Mouse (Mus musculus): ENCODE measurements around the gene Gatad1.
"Not testable (repeated sequence)": the region's sequence is repeated elsewhere in the genome, so short reads cannot be mapped to it uniquely, and the experiment has no call there.

Gene Gatad1

DNA sequence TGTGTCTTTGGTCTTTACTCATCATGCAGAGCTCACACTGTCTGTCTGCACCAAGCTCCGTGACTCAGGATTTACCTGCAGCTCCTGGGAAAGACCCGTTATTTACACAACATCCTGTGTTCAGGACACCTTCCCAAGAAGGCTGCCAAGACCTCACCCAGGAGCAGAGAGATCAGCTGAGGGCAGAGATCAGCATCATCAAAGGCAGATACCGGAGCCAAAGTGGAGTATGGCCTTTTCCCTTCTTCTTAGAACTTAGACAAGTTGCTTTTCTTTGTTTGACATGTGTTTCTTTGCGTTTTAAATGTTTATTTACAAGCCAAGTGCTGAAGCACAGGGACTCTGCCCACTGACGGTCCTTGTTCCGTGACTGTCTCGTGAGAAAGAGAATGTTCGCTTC is 21.7 kb downstream of the Gatad1 start:
- DNase-seq (ENCODE audit: low read depth, low spot score), result no peak

DNA sequence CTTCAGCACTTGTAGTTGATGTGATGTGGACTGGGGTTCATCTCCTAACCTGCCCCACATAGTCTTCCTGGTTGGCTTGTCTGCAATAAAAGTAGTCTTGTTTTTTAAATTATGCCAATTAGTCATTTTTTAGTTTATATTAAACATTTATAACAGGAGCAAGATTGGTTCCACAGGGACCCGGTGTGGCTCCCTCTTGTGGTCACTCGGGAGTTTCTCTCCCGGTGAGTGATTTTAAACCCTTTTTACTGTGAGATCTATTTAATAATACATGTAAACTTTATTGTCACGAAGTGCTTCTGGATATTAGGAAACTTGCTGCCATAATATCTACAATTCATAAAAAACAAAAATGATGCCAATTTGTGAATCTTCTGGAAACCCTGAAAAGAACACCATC is 23.0 kb downstream of the Gatad1 start:
- no peak for DNase-seq (ENCODE audit: low read depth, low spot score)

DNA sequence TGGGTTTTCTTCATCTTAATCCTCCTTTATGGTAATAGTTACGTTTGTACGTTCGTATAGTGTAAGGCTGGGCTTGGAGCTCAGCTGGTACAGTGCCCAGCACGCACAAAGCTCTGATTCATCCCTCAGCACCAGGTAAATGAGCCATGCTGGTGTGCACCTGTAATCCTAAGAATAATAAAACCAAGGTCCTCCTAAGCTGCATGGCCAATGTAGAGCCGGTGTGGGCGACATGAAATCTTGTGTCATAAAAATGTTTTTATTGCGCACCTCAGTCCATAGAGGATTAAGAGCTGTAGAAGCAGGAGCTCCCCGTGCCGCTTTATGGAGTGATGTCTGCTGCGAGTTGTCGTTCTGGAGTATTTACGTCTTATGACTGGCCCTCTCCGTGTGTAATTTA is 23.7 kb downstream of the Gatad1 start:
- DNase-seq (ENCODE audit: low read depth, low spot score), result no peak

DNA sequence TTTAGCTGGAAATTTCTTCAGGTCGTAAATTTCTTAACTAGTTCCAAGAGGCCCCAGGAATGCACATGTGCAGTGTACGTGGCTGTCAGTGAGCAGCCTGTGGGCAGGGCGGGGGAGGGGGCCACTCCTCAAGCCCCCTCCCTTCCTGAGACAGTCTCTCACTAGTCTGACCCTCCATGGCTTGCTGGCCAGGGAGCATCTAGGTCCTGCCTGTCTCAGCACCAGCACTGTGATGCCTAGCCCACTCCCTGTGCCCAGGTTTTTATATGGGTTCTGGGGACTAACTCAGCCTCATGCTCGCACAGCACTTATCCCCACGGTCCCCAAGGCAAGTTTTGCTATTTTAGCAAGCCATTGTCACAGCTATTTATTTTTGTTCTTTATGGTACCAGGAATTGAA is 24.7 kb downstream of the Gatad1 start:
- DNase-seq (ENCODE audit: low read depth, low spot score), result no peak

DNA sequence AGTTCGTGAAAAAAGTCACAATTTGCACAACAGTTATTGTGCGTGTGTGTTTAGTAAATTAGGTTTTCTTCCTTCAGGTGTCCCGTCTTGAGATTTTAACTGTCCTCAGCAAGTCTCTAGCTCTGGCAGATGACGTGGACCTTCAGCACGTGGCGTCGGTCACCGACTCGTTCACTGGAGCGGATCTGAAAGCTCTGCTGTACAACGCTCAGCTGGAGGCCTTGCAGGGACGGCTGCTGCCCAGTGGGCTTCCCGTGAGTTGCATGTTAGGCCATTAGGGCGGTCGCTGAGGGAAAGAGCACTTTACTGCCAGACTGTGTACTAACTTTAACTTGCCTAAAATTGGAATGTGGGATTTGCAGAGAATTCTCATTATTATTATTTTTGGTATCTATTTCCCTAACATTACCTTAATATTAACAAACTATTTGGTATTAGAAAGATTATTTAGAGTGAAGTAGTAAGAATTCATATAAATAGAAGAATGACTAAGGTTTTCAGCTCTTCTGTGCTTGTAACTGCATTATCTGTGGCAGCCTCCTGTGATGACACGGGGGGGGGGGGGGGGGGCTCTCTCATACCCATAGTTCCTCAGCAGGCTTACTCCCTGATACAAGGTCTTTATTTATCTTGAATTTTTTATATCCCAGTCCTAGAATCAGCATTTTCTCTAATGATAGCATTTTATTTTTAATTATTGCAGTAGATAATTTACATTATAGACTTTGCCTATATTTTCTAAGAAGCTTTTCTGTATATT is 25.3 kb downstream of the Gatad1 start:
- no peak for DNase-seq (ENCODE audit: low read depth, low spot score)

DNA sequence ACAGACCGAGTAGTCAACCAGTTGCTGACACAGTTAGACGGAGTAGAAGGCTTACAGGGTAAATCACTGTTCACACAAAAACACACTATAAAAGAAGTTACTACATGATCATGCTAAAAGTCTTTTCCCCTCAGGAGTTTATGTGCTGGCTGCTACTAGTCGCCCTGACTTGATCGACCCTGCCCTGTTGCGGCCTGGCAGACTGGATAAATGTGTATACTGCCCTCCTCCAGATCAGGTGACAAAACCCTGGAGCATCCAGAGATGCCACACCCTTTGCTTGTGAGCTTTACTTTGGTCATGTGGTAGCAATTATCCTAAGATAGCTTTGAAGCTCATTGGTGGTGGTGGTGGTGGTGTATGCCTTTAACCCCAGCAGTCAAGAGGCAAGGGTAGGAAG is 26.9 kb downstream of the Gatad1 start:
- DNase-seq (ENCODE audit: low read depth, low spot score), result no peak

DNA sequence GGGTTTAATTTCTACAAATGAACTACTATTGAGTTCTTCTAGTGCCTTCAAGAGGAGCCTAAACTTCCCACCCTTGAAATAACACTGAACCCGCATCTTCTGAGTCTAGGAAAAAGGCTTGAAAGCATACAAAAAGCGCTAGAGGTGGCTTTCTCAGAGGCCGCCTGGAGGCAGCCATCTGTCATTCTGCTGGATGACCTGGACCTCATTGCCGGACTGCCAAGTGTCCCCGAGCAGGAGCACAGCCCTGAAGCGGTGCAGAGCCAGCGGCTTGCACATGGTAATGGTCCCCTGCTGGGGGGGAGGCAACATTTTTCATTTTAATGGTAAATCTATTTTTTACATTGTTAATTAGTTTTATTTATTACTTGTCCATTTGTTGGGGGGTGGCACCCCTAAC is 36.5 kb downstream of the Gatad1 start:
- no peak for DNase-seq (ENCODE audit: low read depth, low spot score)

DNA sequence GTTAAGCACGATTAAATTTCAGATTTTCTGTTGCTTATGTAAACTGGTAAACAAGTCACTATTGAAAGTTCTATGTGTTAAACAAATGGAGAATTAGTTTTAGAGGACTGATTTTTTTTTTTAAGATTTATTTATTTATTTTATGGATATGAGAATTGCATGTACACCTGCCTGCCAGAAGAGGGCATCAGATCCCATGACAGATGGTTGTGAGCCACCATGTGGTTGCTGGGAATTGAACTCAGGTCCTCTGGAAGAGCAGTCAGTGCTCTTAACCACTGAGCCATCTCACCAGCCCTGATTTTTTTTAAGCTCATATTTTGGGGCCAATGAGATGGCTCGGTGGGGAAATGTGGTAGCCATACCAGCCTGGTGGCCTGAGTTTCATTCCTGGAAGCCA is 45.1 kb downstream of the Gatad1 start:
- not testable (repeated sequence) for DNase-seq (ENCODE audit: low read depth, low spot score)

DNA sequence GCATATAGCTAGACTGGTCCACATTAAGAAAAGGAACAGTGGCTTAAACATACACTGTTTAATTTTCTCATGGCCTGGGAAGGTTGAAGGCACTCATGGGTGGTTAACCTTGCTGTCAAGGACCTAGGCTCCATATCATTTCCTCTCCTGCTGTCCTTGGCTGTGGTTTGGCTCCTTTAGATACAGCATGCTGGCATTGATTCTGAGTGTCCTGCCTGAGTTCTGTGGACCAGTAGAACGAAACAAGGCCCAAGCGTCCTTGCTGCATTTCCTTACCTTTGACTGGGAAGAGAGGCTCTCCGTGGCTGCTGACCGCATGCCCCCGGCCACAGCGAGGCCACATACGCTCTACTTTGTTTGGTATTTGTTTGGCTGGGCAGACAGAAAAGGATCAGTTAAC is 47.7 kb downstream of the Gatad1 start:
- DNase-seq (ENCODE audit: low read depth, low spot score), result no peak

DNA sequence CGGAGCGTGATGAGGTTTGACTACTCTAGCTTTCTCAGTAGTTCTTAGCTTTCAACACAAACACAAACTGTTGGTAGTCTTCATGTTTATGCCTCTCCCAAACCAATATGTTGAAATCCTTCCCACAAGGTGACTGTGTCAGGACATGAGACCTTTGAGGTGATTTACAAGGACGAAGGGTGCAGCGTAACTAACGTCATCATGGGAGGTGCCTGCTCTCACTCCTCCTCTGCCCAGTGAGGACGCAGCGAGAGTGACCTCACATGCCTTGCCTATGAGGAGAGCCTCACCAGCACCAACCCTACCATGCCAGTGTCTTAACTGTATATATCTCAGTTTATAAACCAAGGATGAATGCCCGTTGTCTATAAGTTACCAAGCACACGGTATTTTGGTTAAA is 49.9 kb downstream of the Gatad1 start:
- no peak for DNase-seq (ENCODE audit: low read depth, low spot score)

DNA sequence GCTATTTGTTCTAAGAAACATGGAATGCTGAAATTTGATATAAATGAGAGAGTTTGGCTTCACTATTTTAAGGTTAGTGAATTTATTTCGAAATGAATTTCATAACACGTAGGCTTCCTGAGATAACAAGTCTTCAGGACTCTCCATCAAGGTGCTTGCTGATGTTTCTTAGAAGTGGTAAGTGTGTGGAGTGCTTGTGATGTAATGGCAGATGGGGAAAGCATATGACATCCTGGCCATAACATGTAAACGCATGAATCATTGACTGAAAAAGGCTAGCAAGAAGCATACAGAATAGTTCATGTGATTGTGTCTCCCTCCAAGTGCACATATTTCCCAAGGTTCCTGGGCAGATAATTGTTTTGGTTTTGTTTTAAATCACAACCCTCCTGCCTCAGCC is 56.2 kb downstream of the Gatad1 start:
- DNase-seq (ENCODE audit: low read depth, low spot score), result no peak

DNA sequence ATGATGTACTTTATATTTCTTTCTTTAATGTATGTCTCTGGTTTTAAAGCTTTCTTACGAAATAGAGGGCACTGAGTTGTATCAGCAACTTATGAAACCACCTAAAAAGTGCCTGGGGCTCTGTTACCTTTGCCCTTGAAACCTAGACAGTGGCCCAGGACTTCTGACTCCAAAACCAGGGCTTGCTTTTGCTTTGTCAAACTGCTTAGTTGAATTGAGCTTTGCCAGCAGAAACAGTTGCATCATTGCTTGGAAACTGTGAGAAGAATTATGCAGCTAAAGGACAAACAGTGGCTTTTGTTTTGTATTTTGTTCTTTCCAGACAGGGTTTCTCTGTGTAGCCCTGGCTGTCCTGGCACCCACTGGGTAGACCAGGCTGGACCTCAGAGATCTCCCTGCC is 56.7 kb downstream of the Gatad1 start:
- DNase-seq (ENCODE audit: low read depth, low spot score), result no peak

DNA sequence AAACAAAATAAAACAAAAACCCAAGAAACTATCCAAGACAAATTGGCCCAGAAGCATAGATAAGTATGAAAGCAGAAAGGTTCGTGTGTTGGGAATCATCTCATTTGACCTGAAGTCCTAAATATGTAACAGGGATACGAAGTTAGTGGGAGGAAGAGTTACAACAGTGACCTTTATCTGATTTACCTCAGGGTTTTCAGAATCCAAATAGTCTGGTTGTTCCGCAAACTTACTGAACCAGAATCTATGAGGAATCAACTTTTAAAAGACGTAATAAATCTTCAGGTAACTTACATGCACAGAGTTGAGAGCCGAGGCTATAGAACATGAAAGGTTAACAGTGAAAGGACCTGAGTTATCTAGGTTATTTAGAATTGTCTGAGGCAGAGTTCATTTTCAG is 58.2 kb downstream of the Gatad1 start:
- no peak for DNase-seq (ENCODE audit: low read depth, low spot score)

DNA sequence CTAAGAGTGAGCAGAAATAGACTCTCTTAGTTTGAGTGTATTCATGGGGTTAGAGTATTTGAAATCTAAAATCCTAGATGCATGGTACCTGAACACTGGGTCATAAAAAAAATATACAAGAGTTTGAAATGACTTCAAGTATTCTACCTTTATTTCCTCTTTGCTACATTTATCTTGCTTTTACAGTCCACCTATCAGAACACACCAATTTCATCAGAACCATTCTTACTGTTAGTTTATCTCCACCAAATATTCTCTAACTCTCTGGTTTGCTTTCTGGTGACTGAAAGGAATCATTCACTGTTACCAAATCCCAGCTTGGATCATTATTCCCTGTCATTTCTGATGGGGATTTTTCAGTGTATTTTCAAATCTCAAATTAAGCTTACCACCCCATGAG is 59.8 kb downstream of the Gatad1 start:
- no peak for DNase-seq (ENCODE audit: low read depth, low spot score)

DNA sequence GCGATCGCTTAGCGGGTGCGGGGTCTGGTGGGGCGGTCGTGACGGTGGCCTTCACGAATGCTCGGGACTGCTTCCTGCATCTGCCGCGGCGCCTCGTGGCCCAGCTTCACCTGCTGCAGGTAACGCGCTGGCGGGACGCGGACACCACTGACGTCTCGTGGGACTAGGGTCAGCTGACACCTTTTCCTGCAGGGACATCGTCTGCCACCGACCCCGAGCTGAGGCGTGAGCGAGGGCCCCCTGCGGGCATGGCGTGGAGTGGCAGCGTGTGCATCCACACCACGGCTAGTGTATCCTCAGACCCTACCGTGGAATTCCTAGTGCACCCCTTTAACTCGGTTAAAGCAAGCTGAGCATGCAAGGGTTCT is 60.6 kb downstream of the Gatad1 start, which contains the start of gene Rbm48:
TSS of gene Rbm48 (minus strand) at position 187 of the 368 bp plus-strand sequence.
- DNase-seq (ENCODE audit: low read depth, low spot score), result peak; percentile 71

DNA sequence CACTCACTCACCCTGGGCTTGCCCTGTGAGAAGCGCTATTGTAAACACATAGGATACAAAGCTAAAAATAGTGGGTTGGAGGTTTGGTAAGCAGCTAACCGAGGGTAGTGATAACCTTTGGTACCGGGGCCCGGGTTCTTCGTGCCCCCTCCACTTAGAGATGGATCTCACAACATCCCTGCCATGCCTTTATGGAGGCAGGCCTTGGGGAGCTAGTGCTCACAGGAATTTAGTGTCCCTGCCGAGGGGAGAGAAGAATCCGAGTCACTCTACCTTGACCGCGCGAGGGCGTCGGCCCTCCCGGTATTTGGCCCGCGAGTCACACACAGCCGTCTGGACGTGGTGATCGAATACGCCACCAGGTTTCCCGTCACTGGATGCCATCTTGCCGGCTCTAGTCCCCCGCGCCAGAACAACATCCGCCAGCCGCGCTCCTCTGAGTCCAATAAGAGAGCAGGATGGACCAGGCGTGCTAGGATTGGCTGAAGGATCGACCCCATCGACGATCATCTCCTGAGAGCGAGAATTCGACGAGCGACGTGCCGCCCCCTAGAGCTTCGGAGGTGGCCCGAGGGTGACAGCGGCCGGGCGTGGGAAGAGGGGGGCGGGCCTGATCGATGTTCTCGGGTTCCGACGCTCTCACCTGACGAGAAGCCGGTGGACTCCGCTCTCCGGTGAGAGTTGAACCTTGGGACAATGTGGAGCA is 61.1 kb downstream of the Gatad1 start, which contains the start of gene Pex1:
TSS of gene Pex1 (plus strand) at position 374 of the 706 bp plus-strand sequence.
- DNase-seq (ENCODE audit: low read depth, low spot score), result peak; percentile 94
